Mouse (Mus musculus) ovary, adult 18-20 months (tissue): Measurements from ENCODE around the gene Cd19.

ENCODE experiments used
- DNase-seq: peaks from one replicate; pipeline ENCODE4 v3.0.0; 2022; ENCODE audit warnings: low spot score, mixed read lengths

The Cd19 gene

DNA sequence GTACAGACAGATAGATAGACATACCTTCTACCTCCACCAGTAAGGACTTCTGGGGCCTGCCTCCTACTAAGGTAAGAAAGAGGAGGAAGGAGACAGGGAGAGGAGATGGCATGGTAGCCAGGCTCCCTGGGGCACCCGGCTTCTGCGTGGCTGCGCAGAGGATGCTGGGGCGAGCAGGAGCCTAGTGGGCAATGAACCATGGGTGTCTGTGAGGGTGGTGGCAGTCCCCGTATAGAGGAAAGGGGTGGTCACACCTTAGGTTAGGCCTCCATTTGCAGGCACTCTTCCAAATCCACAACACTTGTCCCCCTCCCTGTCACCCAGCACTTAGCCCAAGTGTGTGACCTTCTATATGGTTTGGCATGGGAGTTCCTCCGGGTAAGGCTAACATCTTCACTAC lies at the start of gene Cd19:
Cd19 (minus strand) TSS at position 165 of the 400 bp plus-strand sequence.
- DNase-seq, result no peak

DNA sequence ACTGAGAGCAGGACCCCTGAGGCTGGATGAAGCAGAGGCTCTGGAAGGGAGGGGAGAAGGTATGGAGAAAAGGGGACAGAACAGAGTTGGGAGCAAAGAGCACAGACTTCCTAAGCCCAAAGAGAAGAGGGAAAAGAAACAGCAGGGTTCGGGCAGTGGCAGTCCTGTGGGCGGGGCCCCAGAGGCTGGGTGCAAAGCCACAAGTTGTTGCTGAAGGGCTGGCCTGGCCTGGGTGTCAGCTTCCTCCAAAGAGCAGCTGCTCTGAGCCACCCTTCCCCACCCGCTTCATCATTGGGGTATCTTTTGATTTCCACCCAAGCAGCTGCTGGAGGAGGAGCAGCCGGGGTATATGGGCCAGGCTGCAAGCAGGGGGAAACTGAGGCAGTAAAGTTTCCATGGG lies 49.4 kb upstream of the Cd19 start:
- no peak for DNase-seq

DNA sequence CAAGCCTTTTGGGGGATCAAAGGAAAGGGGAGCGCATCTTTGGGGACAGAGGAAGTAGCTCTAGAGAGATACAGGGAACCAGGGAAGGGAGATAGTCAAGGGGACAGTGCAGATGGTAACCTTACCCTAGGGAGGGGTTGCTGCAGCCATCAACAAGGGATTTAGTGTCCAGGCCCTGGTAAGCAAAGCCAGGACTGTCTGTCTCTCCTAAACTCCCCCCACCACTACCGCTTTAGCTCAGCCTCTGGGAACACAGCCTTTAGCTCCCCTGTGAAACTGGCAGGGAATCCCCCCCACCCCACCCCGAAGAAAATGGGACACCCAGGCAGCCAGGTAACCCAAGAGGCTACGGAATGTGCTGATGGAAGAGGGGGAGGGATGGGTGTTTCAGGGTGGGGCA lies 48.9 kb upstream of the Cd19 start:
- no peak for DNase-seq

DNA sequence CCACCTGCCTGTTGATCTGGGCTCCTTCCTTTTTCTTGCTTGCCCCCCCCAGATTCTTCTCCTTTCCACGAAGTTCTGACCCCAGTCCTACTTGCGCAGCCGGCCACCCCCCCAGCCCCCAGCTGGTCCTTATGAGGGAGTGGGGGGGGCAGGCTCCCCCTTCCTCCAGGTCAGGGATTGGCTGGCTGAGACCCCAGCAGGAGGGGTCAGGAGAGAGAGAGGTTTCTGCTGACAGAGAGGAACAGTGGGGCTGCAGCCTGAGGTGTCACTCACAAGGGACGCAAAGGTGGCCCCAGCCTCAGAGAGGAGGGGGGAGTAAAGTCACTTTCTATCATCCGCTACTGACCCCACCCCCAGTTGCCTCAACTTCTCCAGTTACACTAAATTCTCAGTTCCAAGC lies 48.3 kb upstream of the Cd19 start, which contains the start of gene Atp2a1:
Atp2a1 (minus strand) TSS at position 105 of the 400 bp plus-strand sequence.
- DNase-seq, result no peak

DNA sequence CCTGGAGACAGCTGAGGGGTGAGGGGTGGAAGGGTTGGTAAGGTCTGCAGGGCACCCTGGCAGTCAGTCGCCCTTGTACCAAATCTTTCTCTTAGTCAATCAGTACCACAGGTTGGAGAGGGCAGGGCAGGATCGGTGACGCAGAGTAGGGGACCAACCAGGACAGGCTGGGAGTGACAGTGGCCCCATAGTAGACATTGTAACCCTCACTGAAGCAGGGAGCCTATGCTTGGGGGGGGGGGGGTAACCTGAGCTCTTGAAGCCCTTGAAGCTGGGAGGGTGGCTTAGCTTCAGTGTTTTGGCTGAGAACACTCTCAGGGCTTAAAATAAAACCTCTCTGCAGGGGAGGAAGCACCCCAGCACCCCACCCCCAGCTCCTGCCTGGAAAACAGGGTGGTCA lies 46.9 kb upstream of the Cd19 start:
- no peak for DNase-seq

DNA sequence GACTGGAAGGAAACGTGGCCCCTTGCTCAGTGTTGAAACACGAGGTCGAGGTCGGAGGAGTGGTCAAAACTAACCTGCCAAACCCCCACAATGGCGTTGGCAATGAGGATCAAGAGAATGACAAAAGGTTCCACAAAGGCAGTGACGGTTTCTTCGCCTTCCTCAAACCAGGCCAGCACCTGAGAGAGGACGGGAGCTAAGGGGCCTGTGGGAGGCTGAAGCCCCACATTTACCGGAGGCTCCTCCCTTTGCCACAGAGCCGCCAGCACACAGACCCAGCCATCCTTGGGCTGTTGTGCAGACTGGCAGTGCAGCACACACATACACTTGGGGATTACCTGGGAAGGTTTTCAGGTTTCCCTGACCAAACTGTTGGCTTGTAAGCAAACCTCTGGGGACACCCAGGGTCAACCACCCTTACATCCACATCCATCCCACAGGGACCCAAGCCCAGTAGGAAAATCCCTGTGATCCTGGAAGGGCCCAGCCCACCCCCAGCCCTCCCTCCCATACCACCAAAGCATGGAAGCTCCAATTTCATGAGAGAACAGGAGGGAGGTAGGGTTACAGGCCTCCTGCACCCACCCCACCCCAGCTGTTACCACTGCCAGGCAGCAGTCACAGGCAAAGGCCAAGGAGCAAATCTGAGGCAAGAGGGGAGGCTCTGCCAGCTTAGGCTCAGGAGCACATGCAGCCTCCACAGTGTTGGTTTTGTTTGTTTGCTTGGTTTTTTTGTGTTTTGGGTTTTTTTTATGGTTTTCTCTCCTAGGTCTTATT lies 46.1 kb upstream of the Cd19 start:
- DNase-seq, result no peak

DNA sequence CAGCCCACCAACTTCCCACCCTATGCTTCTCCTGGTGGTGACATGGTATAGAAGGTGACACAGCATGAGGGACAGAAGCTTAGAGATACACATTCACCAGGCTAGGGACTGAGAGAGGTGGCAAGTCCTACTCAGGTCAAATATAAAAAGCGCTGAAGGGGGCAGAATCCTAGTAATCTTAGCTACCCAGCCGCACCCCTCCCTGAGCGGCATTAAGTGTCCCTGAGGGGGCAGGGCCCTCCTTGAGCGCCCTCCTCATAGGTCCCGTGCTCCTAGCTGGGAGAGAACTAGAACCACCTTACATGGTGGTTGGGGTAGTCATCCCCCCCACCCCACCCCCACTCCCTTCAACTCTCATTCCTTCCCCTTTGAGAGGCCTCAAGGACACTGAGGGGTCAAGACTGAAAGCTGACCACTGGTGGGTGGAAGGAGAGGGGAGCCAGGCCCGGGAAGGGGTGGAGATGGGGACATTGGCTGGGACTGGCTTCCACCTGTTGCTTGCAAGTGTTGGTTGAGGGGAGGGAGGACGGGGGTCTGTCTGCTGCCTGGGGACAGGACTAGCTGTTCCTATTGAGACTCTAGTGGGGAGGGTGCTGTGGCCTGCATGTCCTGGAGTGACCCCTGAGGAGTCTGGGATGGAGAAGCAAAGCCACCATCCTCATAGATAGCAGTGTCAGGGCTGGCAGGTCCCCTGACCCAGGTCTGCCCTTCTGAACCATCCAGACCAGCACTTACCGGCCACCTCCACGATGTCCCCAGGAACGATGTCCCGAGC lies 44.3 kb upstream of the Cd19 start:
- DNase-seq, result no peak

DNA sequence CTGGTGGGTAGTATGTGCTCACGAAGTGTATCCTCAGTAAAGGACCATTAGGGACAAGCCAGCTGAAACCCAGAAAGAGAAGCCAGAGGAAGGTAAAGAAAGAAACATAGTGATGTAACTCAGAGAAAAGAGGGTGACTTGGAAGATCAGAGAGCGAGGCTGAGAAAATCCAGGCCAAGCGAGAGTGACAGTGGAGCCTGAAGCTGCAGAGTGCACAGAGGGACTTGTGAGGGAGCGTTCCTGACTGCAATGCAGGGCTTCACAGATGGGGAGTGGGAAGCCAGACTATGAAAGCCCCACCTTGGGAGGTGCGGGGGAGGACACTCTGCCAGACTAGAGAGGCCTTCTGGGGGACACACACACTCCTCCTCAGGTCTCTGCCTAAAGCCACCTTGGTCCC lies 43.5 kb upstream of the Cd19 start:
- DNase-seq, result no peak

DNA sequence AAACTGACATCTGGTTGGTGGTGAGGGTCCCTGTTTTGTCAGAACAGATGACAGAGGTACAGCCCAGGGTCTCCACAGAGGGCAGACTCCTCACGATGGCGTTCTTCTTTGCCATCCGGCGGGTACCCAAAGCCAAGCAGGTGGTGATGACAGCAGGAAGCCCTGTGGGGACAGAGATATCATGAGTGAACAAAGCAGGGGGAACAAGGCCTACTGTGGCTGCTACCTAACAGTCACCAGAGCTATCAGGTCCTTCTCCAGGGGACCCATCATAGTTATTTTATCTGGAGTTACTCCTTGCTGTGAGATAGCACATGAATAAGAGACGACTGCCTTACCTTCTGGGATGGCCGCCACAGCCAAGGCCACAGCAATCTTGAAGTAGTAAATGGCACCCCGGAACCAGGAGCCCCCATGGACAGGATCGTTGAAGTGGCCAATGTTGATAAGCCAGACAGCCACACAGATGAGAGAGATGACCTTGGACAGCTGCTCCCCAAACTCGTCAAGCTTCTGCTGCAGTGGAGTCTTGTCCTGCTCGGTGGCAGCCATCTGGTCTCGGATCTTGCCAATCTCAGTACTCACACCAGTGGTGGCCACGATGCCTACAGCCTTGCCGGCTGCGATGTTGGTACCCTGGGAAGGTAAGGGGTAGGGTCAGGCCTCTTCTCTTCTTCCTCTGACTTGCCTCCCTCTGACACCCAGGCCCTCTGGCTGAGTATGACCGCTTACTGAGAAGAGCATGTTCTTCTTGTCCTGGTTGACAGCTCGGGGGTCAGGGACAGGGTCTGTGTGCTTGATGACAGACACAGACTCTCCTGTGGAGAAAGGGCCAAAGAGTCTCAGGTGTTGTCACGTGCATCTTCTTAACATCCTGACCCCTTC lies 41.9 kb upstream of the Cd19 start:
- DNase-seq, result no peak

DNA sequence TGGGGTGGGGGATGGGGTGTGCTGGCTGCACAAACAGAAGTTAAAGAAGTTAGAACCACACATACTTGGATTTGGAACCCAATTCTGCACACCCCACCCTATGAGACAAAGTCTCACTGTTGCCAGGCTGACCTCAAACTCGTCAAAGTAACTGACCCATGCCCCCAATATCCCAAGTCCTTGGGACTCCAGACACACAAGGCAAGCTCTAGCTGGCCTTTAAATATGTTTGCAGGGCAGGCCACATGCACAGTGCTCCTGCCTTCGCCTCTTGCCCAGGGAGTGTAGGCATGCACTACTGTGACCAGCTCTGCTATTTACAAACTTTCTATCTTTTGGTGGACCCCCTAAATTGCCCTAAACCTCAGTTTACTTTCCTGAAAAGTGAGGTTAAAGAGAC lies 40.6 kb upstream of the Cd19 start:
- no peak for DNase-seq

DNA sequence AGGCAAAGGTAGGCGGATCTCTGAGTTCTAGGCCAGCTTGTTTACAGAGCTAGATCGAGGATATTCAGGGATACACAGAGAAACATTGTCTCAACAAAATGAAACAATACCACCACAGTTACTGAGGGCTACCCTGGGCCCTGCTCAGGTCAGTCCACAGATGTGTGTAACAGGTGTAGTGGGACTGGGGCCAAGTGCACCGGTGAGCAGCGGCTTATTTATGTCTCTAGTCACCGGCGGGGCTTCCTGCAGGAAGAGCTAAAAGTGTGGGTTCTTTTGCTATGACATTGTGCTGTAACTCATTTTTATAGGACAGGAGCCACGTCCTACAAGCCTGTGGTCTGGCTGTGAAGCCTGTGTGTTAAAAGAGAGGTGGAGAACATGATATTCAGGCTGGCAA lies 39.2 kb upstream of the Cd19 start:
- DNase-seq, result no peak

DNA sequence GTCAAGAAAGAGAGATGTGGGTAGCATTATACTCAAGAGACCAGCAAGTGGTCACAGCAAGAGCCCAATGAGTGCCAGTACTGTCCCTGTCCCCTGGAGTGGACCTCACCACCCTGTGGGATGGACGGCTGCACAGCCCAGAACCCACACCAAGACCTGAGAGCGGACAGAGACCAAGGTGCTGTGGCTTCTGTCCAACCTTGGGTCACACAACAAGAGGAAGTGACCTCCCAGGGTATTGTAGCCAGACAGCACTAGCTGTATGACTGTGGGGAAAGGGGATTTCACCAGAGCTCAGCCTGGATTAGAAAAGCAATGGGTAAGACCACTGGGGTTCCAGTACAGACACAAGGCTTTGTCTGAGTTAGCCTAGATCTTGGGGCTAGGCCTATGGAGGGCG lies 37.6 kb upstream of the Cd19 start:
- no peak for DNase-seq

DNA sequence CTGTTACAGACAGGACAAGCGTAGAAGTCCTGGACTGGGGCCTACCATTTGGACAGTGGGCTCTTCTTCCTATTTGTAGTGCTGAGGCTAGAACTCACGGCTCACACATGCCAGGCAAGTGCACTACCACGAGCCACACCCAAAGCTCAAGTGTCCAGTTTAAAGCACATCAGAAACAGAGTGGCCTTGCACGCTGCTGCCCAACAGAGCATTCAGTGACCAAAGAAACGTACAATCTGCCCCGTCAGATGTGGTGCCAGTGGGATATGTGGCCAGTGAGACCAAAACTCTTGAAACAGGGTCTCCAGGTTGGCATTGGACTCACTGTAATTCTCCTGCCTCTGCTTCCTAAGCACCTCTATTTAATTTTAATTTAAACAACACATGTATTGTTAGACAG lies 36.0 kb upstream of the Cd19 start:
- DNase-seq, result no peak

DNA sequence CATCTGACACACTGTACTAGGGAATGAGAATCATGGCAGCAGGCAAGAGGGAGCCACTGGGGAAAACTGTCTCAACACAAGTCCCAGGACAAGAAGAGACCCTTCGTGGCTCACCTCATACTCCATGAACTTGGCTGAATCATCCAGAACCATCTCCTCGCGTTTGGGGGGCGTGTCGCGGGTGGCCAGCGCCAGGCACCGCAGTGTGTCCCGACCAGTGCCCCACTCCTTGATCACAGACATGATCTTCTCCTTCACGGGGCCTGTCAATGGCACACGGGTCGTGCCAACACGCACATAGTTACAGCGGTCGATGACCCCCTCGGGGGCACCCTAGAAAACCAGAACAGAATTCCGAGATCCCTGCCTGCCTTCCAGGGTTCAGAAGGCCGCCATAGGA lies 35.3 kb upstream of the Cd19 start:
- DNase-seq, result no peak

DNA sequence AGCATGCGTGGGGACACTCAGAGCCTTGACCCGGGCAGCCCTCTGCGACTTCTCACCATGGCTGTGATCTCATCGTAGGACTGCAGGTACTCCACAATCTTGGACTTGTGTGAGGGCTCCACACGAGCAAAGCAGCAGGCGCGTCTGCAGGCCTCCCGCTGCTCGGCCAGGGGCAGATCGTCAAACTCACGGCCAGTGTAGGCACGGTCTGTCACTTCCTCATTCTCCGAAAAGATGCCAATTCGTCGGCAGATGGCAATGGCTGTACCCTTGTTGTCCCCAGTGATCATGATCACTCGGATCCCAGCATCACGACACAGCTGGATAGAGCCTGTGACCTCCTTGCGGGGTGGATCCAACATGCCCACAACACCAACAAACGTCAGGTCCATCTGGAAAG lies 33.8 kb upstream of the Cd19 start:
- no peak for DNase-seq

DNA sequence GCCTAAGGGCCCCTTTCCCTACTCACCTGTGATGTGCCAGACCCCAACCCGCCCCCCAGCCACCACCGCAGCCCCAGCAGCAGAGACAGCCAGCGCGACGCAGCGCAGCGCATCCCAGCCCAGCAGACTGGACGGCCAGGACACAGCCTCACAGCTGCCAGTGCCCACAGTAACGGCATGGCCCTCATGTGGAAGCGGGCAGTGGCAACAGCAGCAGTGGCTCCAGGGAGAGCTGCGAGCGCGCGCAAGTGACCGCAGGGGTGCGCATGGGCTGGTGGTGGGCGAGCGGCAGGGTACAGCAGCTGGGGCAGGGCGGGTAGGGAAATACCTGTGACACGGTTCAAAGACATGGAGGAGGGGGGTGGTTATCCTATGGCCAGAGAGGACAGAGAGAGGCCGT lies 31.5 kb upstream of the Cd19 start:
- no peak for DNase-seq

DNA sequence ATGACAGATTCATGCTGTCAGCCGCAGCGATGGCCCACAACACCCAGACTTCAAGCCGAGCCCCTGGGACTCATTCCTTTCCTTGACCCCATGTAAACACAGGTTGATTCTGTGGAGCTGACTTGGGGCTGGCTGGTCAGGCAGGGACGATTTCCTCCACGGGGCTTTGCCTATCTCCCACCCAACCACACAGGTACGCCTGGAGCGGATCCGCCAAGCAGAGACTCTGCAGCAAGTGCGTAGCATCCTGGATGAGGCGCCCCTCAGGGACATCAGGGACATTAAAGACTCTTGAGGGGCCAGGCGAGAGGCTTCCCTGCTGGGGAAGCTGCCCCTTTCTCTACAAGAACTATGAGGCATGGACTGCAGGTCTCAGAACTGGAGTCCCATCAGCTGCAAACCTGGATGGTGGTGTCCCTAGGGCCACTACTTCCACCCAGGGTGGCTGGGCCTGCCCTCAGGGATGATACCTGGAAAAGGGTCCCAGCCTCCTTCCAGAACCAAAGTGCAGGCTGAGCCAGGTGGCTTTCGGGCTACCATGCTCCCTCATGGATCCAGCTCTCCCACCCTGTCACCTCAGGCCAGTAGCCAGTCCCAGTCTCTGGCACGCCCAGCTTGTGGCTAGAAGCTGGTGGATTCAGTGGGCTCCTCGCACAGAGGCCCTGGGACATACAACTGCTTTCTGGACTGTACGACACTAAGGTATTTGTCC lies 30.6 kb upstream of the Cd19 start:
- DNase-seq, result no peak

DNA sequence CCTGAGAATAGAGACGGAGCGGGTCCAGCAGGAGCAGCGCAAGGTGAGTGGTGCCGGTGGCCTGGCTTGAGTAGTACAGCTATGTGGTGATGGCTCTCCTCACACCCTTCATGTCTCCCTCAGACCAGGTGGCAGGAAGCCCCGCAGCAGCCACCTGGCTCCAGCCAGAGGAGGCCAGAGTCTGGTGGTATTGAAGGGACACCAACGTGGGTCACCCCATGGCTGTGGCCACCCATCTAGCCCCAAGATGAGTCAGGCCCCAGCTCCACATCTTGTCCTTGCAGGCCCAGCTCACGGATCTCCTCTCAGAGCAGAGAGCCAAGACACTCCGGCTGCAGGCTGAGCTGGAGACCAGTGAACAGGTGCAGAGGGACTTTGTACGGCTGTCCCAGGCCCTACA lies 29.8 kb upstream of the Cd19 start:
- DNase-seq, result no peak

DNA sequence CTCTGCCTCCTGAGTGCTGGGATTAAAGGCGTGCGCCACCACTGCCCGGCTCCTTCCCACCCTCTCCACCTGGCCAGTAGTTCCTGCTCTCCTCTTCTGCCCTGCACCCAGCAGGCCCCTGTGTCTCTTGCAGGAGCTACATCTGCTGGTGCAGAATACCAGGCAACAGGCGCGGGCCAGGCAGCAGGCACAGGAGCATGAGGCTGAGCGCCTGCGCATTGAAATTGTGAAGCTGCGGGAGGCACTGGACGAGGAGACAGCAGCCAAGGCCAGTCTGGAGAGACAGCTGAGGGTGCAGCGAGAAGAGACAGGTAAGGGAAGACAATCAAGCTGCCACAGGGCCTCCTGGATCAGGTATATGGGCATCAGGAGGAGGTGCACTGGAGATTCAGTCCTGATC lies 29.3 kb upstream of the Cd19 start:
- no peak for DNase-seq

DNA sequence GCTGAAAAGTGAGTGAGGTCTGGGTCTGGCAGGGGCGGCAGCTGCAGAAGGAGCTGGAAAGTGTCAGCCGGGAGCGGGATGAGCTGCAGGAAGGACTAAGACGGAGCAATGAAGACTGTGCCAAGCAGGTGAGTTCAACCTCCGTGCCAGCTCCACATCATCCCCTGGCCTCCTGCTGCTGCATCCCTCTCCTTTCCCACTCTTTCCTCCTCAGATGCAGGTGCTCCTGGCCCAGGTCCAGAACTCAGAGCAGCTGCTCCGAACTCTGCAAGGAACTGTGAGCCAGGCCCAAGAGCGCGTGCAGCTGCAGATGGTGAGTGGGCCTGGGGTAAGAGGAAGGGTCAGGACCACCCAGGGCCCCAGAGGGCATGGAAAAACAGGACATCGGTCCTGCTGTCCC lies 25.4 kb upstream of the Cd19 start:
- DNase-seq, result no peak

DNA sequence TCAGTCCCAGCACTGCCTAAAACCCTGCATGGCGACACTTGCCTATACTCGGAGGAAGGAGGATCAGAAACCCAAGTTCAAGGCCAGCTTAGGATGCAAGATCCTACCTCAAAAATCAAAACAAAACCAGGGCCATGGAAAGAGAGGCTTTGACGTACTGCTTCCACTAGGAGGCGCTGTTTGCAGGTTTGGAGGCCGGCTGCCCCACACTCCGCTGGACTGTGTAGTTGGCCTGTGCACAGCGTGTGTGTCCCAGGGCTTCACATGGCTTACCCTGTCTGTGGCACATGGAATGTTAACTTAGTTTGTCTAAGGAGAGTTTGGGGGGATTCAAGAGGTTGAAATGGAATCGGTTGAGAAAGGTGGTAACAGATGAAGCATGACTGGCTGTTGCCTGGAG lies 22.2 kb upstream of the Cd19 start:
- no peak for DNase-seq

DNA sequence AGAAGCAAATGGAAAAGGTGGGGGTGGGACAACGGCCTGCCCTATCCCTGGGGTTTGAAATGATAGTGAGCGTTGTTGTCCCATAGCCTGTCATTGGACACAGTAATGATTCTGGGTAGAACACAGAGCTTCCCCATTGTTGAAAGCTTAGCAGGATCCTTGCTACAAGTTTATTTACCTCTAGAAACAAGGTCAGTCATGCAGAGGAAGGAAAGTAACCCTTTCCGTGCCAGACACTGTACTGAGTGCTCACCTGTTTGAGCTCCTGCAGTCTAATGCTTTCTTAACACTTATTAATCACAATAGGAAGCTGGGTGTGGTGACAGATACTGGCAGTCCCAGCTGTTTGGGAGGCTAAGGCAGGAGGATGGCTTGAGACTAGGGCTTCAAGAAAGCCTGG lies 21.1 kb upstream of the Cd19 start:
- DNase-seq, result no peak
